Mouse (Mus musculus) adipose tissue, adult 10 weeks (tissue): ENCODE results near the gene Acan. TPM values are rescaled to one million over a fixed set of nuclear protein-coding genes. Genes with fewer than 3 reads are reported as not detected.

Source experiments
- polyA plus RNA-seq: library from polyadenylated mRNA; stranded (reverse); fragments of 350-450 nt; fragmentation: Illumina TruSeq; extraction: RNeasy Lipid Tissue Mini Kit (QIAGEN cat#74804); gene quantifications from one replicate; pipeline ENCODE4 v1.2.3, GENCODE M21; 2014; ENCODE audit warnings: low read depth, low replicate concordance

The Acan gene
- polyA plus RNA-seq = 0.11 TPM

DNA sequence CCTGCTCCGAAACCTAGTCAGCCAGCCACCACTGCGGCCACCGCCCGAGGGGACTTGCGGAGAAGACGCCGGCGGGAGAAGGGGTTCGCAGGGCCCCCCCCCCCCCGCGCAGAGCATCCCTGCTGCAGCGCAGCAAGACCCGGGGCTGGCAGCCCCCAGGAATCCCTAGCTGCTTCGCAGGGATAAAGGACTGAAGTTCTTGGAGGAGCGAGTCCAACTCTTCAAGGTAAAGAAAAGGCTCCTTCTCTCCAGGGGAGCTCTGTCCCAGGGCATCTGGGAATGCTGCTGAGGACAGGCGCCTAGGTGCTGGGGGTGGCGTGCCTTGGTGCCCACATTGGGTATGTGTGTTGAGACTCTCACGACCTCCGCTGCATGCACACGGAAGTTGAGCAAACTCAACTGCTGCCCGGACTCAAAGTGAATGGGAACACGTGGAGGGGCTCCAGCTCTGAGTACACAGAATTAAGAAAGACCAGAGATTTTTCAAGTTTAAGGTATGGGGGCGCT lies at the start of gene Acan:
Gene Acan (plus strand): TSS at position 101 of the 507 bp plus-strand sequence.

GRCm38 (mm10) chr7:79130843-79131444 lies 77.7 kb downstream of the Acan start, which contains the start of gene Hapln3:
Gene Hapln3 (minus strand): TSS chr7:79131018.

DNA sequence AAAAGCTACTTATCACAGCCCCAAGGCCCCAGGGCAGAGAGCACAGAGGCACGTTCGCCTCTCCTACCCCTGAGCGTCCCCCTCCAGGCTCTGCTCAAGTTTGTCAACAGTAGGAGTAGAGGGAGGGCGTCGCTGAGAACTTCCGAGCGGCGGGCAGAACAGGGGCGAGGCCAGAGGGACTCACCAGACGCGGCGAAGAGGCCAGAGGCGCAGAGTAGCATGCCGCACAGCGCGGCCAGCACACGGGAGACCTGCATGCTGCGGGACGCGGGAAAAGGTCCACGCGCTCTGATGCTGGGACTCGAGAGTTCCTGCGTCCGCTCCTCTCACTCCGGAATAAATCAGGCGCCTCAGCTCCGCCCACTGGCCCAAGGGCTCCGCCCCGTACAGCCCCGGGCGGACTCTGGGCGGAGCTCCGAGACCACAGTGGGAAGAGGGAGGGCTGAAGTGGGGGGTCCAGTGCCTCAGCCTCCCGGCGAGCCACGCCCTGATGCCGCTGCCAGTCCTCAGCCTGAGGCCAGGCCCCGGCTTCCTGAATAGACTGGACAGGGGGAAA lies 95.5 kb downstream of the Acan start, which contains the start of gene Mfge8:
Gene Mfge8 (minus strand): TSS at position 350 of the 556 bp plus-strand sequence.

Other genes starting within 250 kb of the Acan start
- 8.8 TPM for gene Det1, start 206.2 kb upstream of the Acan start, polyA plus RNA-seq
- gene Aen, start 157.6 kb upstream of the Acan start, polyA plus RNA-seq = 34.2 TPM
- 234 TPM for gene Isg20, start 140.1 kb upstream of the Acan start, polyA plus RNA-seq
- gene Hapln3, start 77.5 kb downstream of the Acan start, polyA plus RNA-seq = 1.1 TPM
- gene Mfge8, start 95.6 kb downstream of the Acan start, polyA plus RNA-seq = 2,471 TPM
- 411 TPM for gene Abhd2, start 219.7 kb downstream of the Acan start, polyA plus RNA-seq